8 mouse cellular contexts compared by ENCODE assay signal in the genomic region with DNA sequence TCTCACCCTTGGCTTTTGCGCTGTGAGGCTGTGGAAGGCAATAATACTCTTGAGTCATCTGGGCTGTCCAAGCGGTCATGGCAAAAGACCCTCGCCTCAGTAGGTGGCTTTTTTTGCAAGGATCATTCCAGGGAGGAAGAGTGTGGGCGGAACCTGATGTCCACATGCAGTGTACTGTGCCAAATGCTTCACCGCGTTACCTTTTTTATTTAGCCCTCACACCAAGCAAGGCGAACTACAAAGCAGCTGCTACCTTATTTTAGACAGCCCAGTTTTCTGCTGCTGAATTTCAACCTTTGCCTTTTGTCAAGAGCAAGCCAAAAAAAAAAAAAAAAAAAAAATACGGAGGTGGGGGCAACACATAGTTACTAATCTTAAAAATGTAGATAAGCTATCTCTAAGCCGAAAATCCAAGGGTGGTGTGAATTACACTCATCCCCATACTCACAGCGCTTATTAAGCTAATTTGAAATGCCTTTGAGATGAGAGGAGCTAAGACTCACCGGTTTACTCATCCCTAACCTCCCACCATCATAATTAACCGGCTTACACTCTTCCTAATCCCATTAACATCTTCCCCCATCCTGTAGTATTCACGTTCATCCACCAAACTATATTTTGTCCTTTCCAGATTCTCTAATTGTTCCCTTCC. TPM values are rescaled to one million over a fixed set of nuclear protein-coding genes. Genes with fewer than 3 reads are reported as not detected.
DNase-seq lines count a peak whose midpoint lies in the region; ATAC-seq and TF ChIP-seq lines count a peak whose summit lies in the region.

No protein-coding gene starts in this region.

- intact Hi-C loops in heart, postnatal 36 days (cut with DNase I) = loop anchor here (2.0 to 5.0 kb wide), 3 partner anchors 54 to 367 kb away; partner anchors contain the start of gene Rad52

- no peak for TF ChIP-seq EP300 in MEL (IDR thresholded peaks at IDR 0.05; ENCODE audit: low read depth in 1 of 2, low read length in 2 of 2)
- TF ChIP-seq EP300 in heart, postnatal 0 days (IDR thresholded peaks at IDR 0.05; ENCODE audit: low read depth) = no peak

- H3K9ac ChIP-seq in heart, embryonic 12.5 days = peak overlapping the region; percentile 92
- peak overlapping the region; percentile 96 for H3K9ac ChIP-seq in MEL (ENCODE audit: control insufficient read depth, low read depth, low read length, poor library complexity, severe bottlenecking)
- H3K9ac ChIP-seq in heart, postnatal 0 days (replicated peaks; ENCODE audit: low read depth, low read length) = peak overlapping the region; percentile 93

- TF ChIP-seq CTCF in MEL (IDR thresholded peaks at IDR 0.05 in 2 of 3, conservative IDR thresholded peaks at IDR 0.05 in 1 of 3; ENCODE audit: control insufficient read depth in 1 of 3, insufficient read depth in 1 of 3, low read depth in 2 of 3, low read length in 3 of 3, poor library complexity in 1 of 3, severe bottlenecking in 1 of 3) = no peak
- no peak for TF ChIP-seq CTCF in heart, postnatal 0 days (IDR thresholded peaks at IDR 0.05; ENCODE audit: low read depth)

- H3K27me3 ChIP-seq in heart, embryonic 12.5 days (replicated peaks) = no peaks in the 10 kb centered on the region
- H3K27me3 ChIP-seq in MEL (ENCODE audit: control insufficient read depth in 1 of 2, insufficient read depth in 2 of 2, low read length in 2 of 2) = no peaks in the 10 kb centered on the region
- H3K27me3 ChIP-seq in heart, postnatal 0 days (ENCODE audit: control insufficient read depth, insufficient read depth, low read length) = no peaks in the 10 kb centered on the region

- H3K27ac ChIP-seq in heart, embryonic 12.5 days (ENCODE audit: poor library complexity, severe bottlenecking) = peak overlapping the region; percentile 97
- H3K27ac ChIP-seq in MEL (ENCODE audit: control insufficient read depth, low read depth, low read length) = peak overlapping the region; percentile 69
- peak overlapping the region; percentile 96 for H3K27ac ChIP-seq in heart, postnatal 0 days (ENCODE audit: low read depth)

- H3K9me3 ChIP-seq in heart, embryonic 12.5 days (replicated peaks) = no peaks in the 10 kb centered on the region
- no peaks in the 10 kb centered on the region for H3K9me3 ChIP-seq in MEL (replicated peaks; ENCODE audit: insufficient read depth, low read length)
- H3K9me3 ChIP-seq in heart, postnatal 0 days (replicated peaks; ENCODE audit: control insufficient read depth, low read length) = no peaks in the 10 kb centered on the region

- ATAC-seq in heart, embryonic 12.5 days (ENCODE audit: insufficient number of reproducible peaks, low FRiP score) = peak; percentile 4; the same call in 1 of the 2 replicates
- peak; percentile 26 for ATAC-seq in heart, postnatal 0 days (ENCODE audit: insufficient read depth, low read depth)
- ATAC-seq in megakaryocyte-erythroid progenitor cell, adult 5-6 weeks (replicated peaks; ENCODE audit: low FRiP score, low TSS enrichment, poor library complexity, severe bottlenecking) = peak; percentile 20

- 10% methylated on average over 13 of the region's 13 CpGs for WGBS in heart, embryonic 12.5 days
- WGBS in heart, postnatal 0 days = 8% methylated on average over 13 of the region's 13 CpGs

- DNase-seq in heart, postnatal 36 days = no peak
- no peak for DNase-seq in MEL (ENCODE audit: low read depth, low spot score)
- DNase-seq in heart, postnatal 0 days (ENCODE audit: low spot score) = no peak
- no peak for DNase-seq in urinary bladder, postnatal 36 days (ENCODE audit: low spot score in 2 of 2)
- DNase-seq in frontal cortex, postnatal 25 days (ENCODE audit: low spot score in 2 of 2) = no peak
- no peak for DNase-seq in embryo, embryonic 9.5 days (ENCODE audit: extremely low spot score)

- H3K79me2 ChIP-seq in MEL (ENCODE audit: control insufficient read depth, insufficient read depth, low read length, poor library complexity) = peaks cover 8% of the 10 kb centered on the region

- no peak for TF ChIP-seq POLR2A in MEL (IDR thresholded peaks at IDR 0.05; ENCODE audit: control insufficient read depth in 1 of 2, insufficient read depth in 1 of 2, low read depth in 1 of 2, low read length in 2 of 2, poor library complexity in 1 of 2)

- peaks cover 18% of the 10 kb centered on the region for H3K4me1 ChIP-seq in heart, embryonic 12.5 days (replicated peaks)
- peaks cover 0 to 6% of the 10 kb centered on the region in 2 experiments; a peak in 2 of 4 replicates for H3K4me1 ChIP-seq in MEL (ENCODE audit: control insufficient read depth in 1 of 2, insufficient read depth in 2 of 2, low read length in 2 of 2)
- peaks cover 13% of the 10 kb centered on the region for H3K4me1 ChIP-seq in heart, postnatal 0 days (ENCODE audit: control insufficient read depth, insufficient read depth)

- H3K4me3 ChIP-seq in heart, embryonic 12.5 days = peak overlapping the region; percentile 94
- H3K4me3 ChIP-seq in MEL (ENCODE audit: control insufficient read depth in 1 of 2, insufficient read depth in 1 of 2, low read depth in 2 of 2, low read length in 2 of 2) = peak overlapping the region; percentile 69 to 79
- H3K4me3 ChIP-seq in heart, postnatal 0 days (ENCODE audit: low read depth, low read length) = peak overlapping the region; percentile 98

- no peaks in the 10 kb centered on the region for H3K36me3 ChIP-seq in heart, embryonic 12.5 days
- H3K36me3 ChIP-seq in MEL (ENCODE audit: control insufficient read depth in 1 of 2, insufficient read depth in 2 of 2, low read length in 2 of 2) = peaks cover 0 to 4% of the 10 kb centered on the region in 2 experiments; a peak in 2 of 4 replicates
- H3K36me3 ChIP-seq in heart, postnatal 0 days (replicated peaks; ENCODE audit: control insufficient read depth, insufficient read depth, low read length) = no peaks in the 10 kb centered on the region

- H3K4me2 ChIP-seq in heart, embryonic 12.5 days = peak overlapping the region; percentile 88
- H3K4me2 ChIP-seq in heart, postnatal 0 days (ENCODE audit: low read depth, low read length) = peak overlapping the region; percentile 95

- no peak for TF ChIP-seq RAD21 in MEL (IDR thresholded peaks at IDR 0.05; ENCODE audit: low read depth, low read length)

TF ChIP-seq in MEL, 35 proteins besides CTCF, POLR2A, EP300 and RAD21:
- no peak for TF ChIP-seq SMC3 (IDR thresholded peaks at IDR 0.05; ENCODE audit: low read depth, low read length)
- TF ChIP-seq USF2 (IDR thresholded peaks at IDR 0.05; ENCODE audit: borderline replicate concordance in 1 of 2, insufficient read depth in 1 of 2, low read depth in 1 of 2, low read length in 2 of 2) = no peak
- TF ChIP-seq MYC (IDR thresholded peaks at IDR 0.05; ENCODE audit: low read depth, low read length) = no peak

RNA-seq across cellular contexts. Expression of gene Erc1, which starts 0.9 kb away (rescaled TPM):
- polyA plus RNA-seq in heart, embryonic 12.5 days (2016; fragmentation: Nextera tagmentation; extraction: Ambion mirVana) = 18.7 and 21.1 TPM in 2 replicates
- 10 to 100 TPM; 37.2 to 38.1 TPM for total RNA-seq in heart, postnatal 36 days (2021)
- 3.8 and 4.0 TPM in 2 replicates for total RNA-seq in MEL (2012; rRNA removed)
- polyA plus RNA-seq in MEL (2012; ENCODE audit: insufficient read depth in 1 of 2, insufficient read length in 2 of 2, low read depth in 1 of 2, low replicate concordance in 2 of 2, missing spikeins in 1 of 2) = 10 to 100 TPM in 1 of 2 experiments, 1 to 10 TPM in 1; 9.4 to 79.9 TPM
- 19.2 and 30.7 TPM in 2 replicates for total RNA-seq in heart, postnatal 0 days (2014; rRNA removed; ENCODE audit: low replicate concordance)
- polyA plus RNA-seq in heart, postnatal 0 days (2015; fragmentation: Nextera tagmentation; extraction: Ambion mirVana) = 11.9 and 12.5 TPM in 2 replicates
- 12.8 and 13.5 TPM in 2 replicates for total RNA-seq in megakaryocyte-erythroid progenitor cell, adult 5-6 weeks (2014; fragmentation: Nextera tagmentation)
- 13.5 and 22.3 TPM in 2 replicates for total RNA-seq in megakaryocyte-erythroid progenitor cell, adult 5-6 weeks (2017)

RNA-seq across cellular contexts. Expression of gene Rad52, which starts 53.7 kb away (rescaled TPM):
- polyA plus RNA-seq in heart, embryonic 12.5 days (2016; fragmentation: Nextera tagmentation; extraction: Ambion mirVana) = 13.5 and 15.9 TPM in 2 replicates
- total RNA-seq in heart, postnatal 36 days (2021) = 10 to 100 TPM; 11.1 to 12.8 TPM
- 11.1 and 13.5 TPM in 2 replicates for total RNA-seq in MEL (2012; rRNA removed)
- polyA plus RNA-seq in MEL (2012; ENCODE audit: insufficient read depth in 1 of 2, insufficient read length in 2 of 2, low read depth in 1 of 2, low replicate concordance in 2 of 2, missing spikeins in 1 of 2) = 10 to 100 TPM in 1 of 2 experiments, not detected in 1; 19.1 TPM
- 22.4 and 31.2 TPM in 2 replicates for total RNA-seq in heart, postnatal 0 days (2014; rRNA removed; ENCODE audit: low replicate concordance)
- polyA plus RNA-seq in heart, postnatal 0 days (2015; fragmentation: Nextera tagmentation; extraction: Ambion mirVana) = 8.6 and 9.7 TPM in 2 replicates
- 45.9 and 58.5 TPM in 2 replicates for total RNA-seq in megakaryocyte-erythroid progenitor cell, adult 5-6 weeks (2014; fragmentation: Nextera tagmentation)
- total RNA-seq in megakaryocyte-erythroid progenitor cell, adult 5-6 weeks (2017) = 35.6 and 41.9 TPM in 2 replicates
